Mouse (Mus musculus) WW6 (cell line): ENCODE measurements around the gene Pnldc1.
"Not testable (repeated sequence)": the region's sequence is repeated elsewhere in the genome, so short reads cannot be mapped to it uniquely, and the experiment has no call there.

Experiments used
- DNase-seq: peaks from one replicate; pipeline ENCODE4 v3.0.0-alpha.2; 2013; ENCODE audit warnings: low read depth, low spot score

Gene Pnldc1

GRCm38 (mm10) chr17:12909361-12910280 is at the start of gene Pnldc1:
Gene Pnldc1 (minus strand): TSS chr17:12910230.
- peak; percentile 28 for DNase-seq

DNA sequence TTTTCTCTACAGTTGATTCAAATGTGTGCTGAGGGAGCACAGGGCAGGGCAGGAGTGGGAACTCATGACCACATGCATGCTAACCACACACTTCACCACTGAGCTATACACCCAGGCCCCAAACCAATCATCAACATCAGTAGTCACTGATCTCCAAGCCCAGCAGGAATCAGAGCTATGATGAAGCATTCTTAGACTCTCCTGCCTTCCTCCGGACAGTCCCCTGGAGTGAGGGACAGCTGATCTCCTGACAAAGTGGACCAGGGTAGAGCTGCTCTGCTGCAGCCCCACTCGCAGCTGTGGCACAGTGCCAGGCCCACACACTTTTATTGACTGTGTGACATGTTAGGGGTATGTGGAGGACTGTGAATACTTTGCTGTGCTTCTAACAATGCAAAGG is 49.3 kb upstream of the Pnldc1 start:
- not testable (repeated sequence) for DNase-seq

DNA sequence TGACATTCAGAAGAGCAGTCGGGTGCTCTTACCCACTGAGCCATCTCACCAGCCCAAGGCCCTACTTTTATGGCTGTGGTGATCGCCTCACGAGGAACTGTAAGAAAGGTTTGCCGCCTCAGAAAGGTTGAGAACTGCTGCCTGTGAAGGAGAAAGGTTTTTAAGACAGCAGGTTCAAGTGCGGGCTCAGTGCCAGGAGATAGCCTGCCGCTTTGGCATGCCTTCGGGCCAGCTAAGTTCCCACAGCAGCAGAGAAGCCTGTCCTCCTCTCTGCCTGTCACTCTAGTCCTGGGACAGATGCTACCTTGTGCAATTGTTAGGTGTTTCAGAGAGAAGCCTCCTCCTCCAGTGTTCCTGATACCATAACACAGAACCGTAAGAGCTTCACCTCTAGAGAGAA is 46.6 kb upstream of the Pnldc1 start:
- no peak for DNase-seq

GRCm38 (mm10) chr17:12949669-12950068 is 39.6 kb upstream of the Pnldc1 start:
- DNase-seq: no peak

DNA sequence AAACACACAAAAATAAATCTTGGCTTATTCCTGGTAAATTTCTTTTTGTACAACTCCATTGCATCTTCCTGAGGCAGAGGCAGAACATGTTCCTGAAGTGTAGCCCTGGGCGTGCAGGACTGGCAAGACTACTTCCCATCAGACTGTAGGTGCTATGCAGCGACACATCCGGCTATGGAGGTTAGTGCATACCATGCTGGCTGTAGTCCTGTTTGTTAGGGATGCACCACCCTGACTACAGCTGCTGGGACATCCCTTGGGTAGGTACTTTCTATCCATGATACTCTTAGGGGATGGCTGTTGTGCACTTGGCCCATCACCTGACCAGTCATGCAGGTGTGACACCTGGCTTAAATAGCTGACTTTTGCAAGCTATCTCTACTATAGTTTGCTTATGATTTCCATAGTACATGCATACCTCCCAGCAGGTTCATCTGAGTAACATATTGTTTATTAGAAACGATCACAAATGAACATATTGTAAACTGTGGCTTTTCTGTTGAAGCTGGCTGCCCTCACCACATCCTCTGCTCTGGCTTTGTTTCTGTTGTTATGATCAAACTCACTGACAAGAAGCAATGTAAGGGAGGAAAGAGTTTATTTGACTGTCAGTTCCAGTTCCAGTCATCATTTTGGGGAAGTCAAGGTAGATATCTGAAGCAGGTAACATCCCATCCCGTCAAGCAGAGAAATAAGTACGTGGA is 32.6 kb upstream of the Pnldc1 start:
- no peak for DNase-seq

GRCm38 (mm10) chr17:12941543-12942260 is 31.7 kb upstream of the Pnldc1 start:
- no peak for DNase-seq

GRCm38 (mm10) chr17:12940151-12940805 is 30.2 kb upstream of the Pnldc1 start, which contains the start of gene Acat3:
Gene Acat3 (minus strand): TSS chr17:12940600.
- DNase-seq: no peak

- not testable (repeated sequence) for DNase-seq
Measured at GRCm38 (mm10) chr17:12939377-12940148, 29.5 kb upstream of the Pnldc1 start.

DNA sequence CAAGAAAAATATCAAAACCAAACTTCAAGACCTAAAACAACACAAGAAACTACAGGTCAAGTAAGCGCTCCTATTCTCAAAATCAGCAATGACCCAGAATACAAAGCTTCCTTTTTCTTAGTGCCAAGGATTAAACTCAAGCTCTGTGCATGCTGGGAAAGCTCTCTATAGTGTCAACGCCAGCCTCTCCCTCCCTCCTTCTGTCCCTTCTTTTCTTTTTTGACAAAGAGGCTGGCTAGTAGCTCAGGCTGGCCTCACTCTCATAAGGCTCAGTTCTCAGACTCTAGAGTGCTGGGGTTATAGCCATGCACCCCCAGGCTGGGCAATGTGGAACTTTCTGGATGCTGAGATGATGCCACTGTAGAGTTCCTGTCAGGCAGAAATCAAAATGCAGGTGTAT is 28.0 kb upstream of the Pnldc1 start:
- DNase-seq: no peak

GRCm38 (mm10) chr17:12937412-12937970 is 27.5 kb upstream of the Pnldc1 start:
- DNase-seq: no peak

- no peak for DNase-seq
Measured at GRCm38 (mm10) chr17:12935719-12936118, 25.7 kb upstream of the Pnldc1 start.

- not testable (repeated sequence) for DNase-seq
Measured at GRCm38 (mm10) chr17:12931576-12931975, 21.5 kb upstream of the Pnldc1 start.

GRCm38 (mm10) chr17:12925703-12926180 is 15.7 kb upstream of the Pnldc1 start:
- no peak for DNase-seq

DNA sequence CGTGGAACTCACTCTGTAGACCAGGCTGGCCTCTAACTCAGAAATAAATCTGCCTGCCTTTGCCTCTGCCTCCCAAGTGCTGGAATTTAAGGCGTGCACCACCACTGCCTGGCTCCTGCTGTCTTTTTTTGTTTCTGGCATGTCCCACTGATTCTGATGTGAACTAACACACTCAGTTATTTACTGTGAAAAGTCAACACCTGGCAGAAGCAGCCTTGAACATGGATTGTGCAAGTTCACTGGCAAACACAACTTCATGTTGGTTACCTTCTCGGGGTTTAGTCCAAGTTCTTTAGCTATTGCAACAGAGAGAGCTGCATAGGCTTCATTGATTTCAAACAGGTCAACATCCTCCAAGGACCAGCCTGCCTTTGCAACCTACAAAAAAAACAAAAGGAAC is 15.0 kb upstream of the Pnldc1 start:
- DNase-seq: no peak

- no peak for DNase-seq
Measured at GRCm38 (mm10) chr17:12921073-12921472, 11.0 kb upstream of the Pnldc1 start.

- DNase-seq: peak; percentile 34
Measured at GRCm38 (mm10) chr17:12916588-12917380, 6.8 kb upstream of the Pnldc1 start.

GRCm38 (mm10) chr17:12915881-12916583 is 6.0 kb upstream of the Pnldc1 start, which contains the start of gene Mrpl18:
Gene Mrpl18 (minus strand): TSS chr17:12916345.
- peak; percentile 98 for DNase-seq

DNA sequence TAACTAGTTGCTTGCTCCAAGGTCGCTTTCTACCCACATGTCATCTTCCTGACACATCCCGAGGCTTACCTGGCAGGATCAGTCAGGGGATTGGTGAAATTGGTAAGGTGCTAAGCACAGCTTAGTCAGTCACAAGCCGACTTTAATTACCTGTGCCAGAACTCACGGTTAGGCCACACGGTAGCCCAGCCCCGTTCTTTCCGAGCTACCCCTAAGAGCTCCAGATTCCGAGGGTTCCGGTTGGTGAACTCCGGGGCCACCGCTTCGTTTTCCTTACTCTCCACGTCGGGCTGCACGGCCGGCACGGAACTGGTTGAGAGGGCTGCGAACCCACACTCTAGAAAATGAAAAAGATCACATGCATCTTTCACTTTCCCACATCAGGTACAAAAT is 5.5 kb upstream of the Pnldc1 start, which contains the start of gene Tcp1:
TSS of gene Tcp1 (plus strand) at position 214 of the 393 bp plus-strand sequence.
- no peak for DNase-seq

GRCm38 (mm10) chr17:12910391-12910790 is 361 bp upstream of the Pnldc1 start:
- no peak for DNase-seq
